Mouse (Mus musculus): ENCODE results near the gene Mfap1b. TPM values are rescaled to one million over a fixed set of nuclear protein-coding genes. Genes with fewer than 3 reads are reported as not detected.

Mfap1b gene
- polyA plus RNA-seq, 1 experiment: 47.3 TPM

- peak overlapping the region; percentile 55 for H3K4me3 ChIP-seq (ENCODE audit: insufficient read depth, low read length)
- peak overlapping the region; percentile 67 for H3K27ac ChIP-seq (ENCODE audit: insufficient read depth, low read depth, low read length)
- TF ChIP-seq CTCF (IDR thresholded peaks at IDR 0.05; ENCODE audit: low read depth, low read length) (no peak), POLR2A (IDR thresholded peaks at IDR 0.05; ENCODE audit: borderline replicate concordance, low read depth, low read length) (no peak)
- peaks cover 31% of the 10 kb centered on the region for H3K4me1 ChIP-seq (ENCODE audit: control insufficient read depth, insufficient read depth, low read length)
Measured at GRCm38 (mm10) chr2:121448136-121448535, 25.7 kb downstream of the Mfap1b start.

- TF ChIP-seq POLR2A (IDR thresholded peaks at IDR 0.05; ENCODE audit: borderline replicate concordance, low read depth, low read length) (no peak), CTCF (IDR thresholded peaks at IDR 0.05; ENCODE audit: low read depth, low read length) (no peak)
- no peak overlapping the region for H3K4me3 ChIP-seq (ENCODE audit: insufficient read depth, low read length)
- peaks cover 29% of the 10 kb centered on the region for H3K4me1 ChIP-seq (ENCODE audit: control insufficient read depth, insufficient read depth, low read length)
- no peak overlapping the region for H3K27ac ChIP-seq (ENCODE audit: insufficient read depth, low read depth, low read length)
Measured at GRCm38 (mm10) chr2:121447006-121447405, 26.9 kb downstream of the Mfap1b start.

- H3K27ac ChIP-seq (ENCODE audit: insufficient read depth, low read depth, low read length): no peak overlapping the region
- TF ChIP-seq CTCF (IDR thresholded peaks at IDR 0.05; ENCODE audit: low read depth, low read length) (no peak), POLR2A (IDR thresholded peaks at IDR 0.05; ENCODE audit: borderline replicate concordance, low read depth, low read length) (no peak)
- peaks cover 27% of the 10 kb centered on the region for H3K4me1 ChIP-seq (ENCODE audit: control insufficient read depth, insufficient read depth, low read length)
- H3K4me3 ChIP-seq (ENCODE audit: insufficient read depth, low read length): no peak overlapping the region
Measured at GRCm38 (mm10) chr2:121446506-121446905, 27.4 kb downstream of the Mfap1b start.

GRCm38 (mm10) chr2:121445117-121445516 lies 28.8 kb downstream of the Mfap1b start:
- Histone ChIP-seq H3K4me1 (ENCODE audit: control insufficient read depth, insufficient read depth, low read length) (peaks cover 22% of the 10 kb centered on the region), H3K4me3 (ENCODE audit: insufficient read depth, low read length) (no peak overlapping the region), H3K27ac (ENCODE audit: insufficient read depth, low read depth, low read length) (no peak overlapping the region)
- no peak for TF ChIP-seq POLR2A (IDR thresholded peaks at IDR 0.05; ENCODE audit: borderline replicate concordance, low read depth, low read length)
- no peak for TF ChIP-seq CTCF (IDR thresholded peaks at IDR 0.05; ENCODE audit: low read depth, low read length)

- Histone ChIP-seq H3K27ac (ENCODE audit: insufficient read depth, low read depth, low read length) (no peak within 1 kb of the TSS), H3K4me1 (ENCODE audit: control insufficient read depth, insufficient read depth, low read length) (peaks cover 22% of the 10 kb centered on the region), H3K4me3 (ENCODE audit: insufficient read depth, low read length) (no peak within 1 kb of the TSS)
- TF ChIP-seq CTCF (IDR thresholded peaks at IDR 0.05; ENCODE audit: low read depth, low read length): no peak
- TF ChIP-seq POLR2A (IDR thresholded peaks at IDR 0.05; ENCODE audit: borderline replicate concordance, low read depth, low read length): no peak
Measured at GRCm38 (mm10) chr2:121444178-121444577, 29.7 kb downstream of the Mfap1b start, which contains the start of gene Ell3. Gene Ell3 (minus strand): TSS chr2:121444278.

GRCm38 (mm10) chr2:121443068-121443349 lies 30.9 kb downstream of the Mfap1b start:
- Histone ChIP-seq H3K4me3 (ENCODE audit: insufficient read depth, low read length) (peak overlapping the region; percentile 43), H3K4me1 (ENCODE audit: control insufficient read depth, insufficient read depth, low read length) (peaks cover 22% of the 10 kb centered on the region)

GRCm38 (mm10) chr2:121442259-121443067 lies 31.4 kb downstream of the Mfap1b start:
- Histone ChIP-seq H3K4me1 (ENCODE audit: control insufficient read depth, insufficient read depth, low read length) (peaks cover 17% of the 10 kb centered on the region), H3K27ac (ENCODE audit: insufficient read depth, low read depth, low read length) (no peak overlapping the region), H3K4me3 (ENCODE audit: insufficient read depth, low read length) (peak overlapping the region; percentile 43)
- TF ChIP-seq CTCF (IDR thresholded peaks at IDR 0.05; ENCODE audit: low read depth, low read length) (no peak), POLR2A (IDR thresholded peaks at IDR 0.05; ENCODE audit: borderline replicate concordance, low read depth, low read length) (no peak)

More at GRCm38 (mm10) chr2:121443068-121443349, 30.9 kb downstream of the Mfap1b start:
- H3K27ac ChIP-seq (ENCODE audit: insufficient read depth, low read depth, low read length): no peak overlapping the region
- TF ChIP-seq CTCF (IDR thresholded peaks at IDR 0.05; ENCODE audit: low read depth, low read length): no peak

- H3K4me3 ChIP-seq (ENCODE audit: insufficient read depth, low read length): peak overlapping the region; percentile 43; the same call in 1 of the 2 replicates
- H3K4me1 ChIP-seq (ENCODE audit: control insufficient read depth, insufficient read depth, low read length): peaks cover 15% of the 10 kb centered on the region
- H3K27ac ChIP-seq (ENCODE audit: insufficient read depth, low read depth, low read length): no peak overlapping the region
- TF ChIP-seq CTCF (IDR thresholded peaks at IDR 0.05; ENCODE audit: low read depth, low read length) (no peak), POLR2A (IDR thresholded peaks at IDR 0.05; ENCODE audit: borderline replicate concordance, low read depth, low read length) (no peak)
Measured at GRCm38 (mm10) chr2:121441800-121442199, 32.1 kb downstream of the Mfap1b start.

GRCm38 (mm10) chr2:121440834-121441605 lies 32.8 kb downstream of the Mfap1b start:
- no peak overlapping the region for H3K27ac ChIP-seq (ENCODE audit: insufficient read depth, low read depth, low read length)
- no peak overlapping the region for H3K4me3 ChIP-seq (ENCODE audit: insufficient read depth, low read length)
- H3K4me1 ChIP-seq (ENCODE audit: control insufficient read depth, insufficient read depth, low read length): peaks cover 8% of the 10 kb centered on the region
- TF ChIP-seq POLR2A (IDR thresholded peaks at IDR 0.05; ENCODE audit: borderline replicate concordance, low read depth, low read length): no peak
- no peak for TF ChIP-seq CTCF (IDR thresholded peaks at IDR 0.05; ENCODE audit: low read depth, low read length)

GRCm38 (mm10) chr2:121439746-121440145 lies 34.1 kb downstream of the Mfap1b start:
- peaks cover 8% of the 10 kb centered on the region for H3K4me1 ChIP-seq (ENCODE audit: control insufficient read depth, insufficient read depth, low read length)
- H3K4me3 ChIP-seq (ENCODE audit: insufficient read depth, low read length): no peak overlapping the region
- TF ChIP-seq CTCF (IDR thresholded peaks at IDR 0.05; ENCODE audit: low read depth, low read length): no peak
- no peak for TF ChIP-seq POLR2A (IDR thresholded peaks at IDR 0.05; ENCODE audit: borderline replicate concordance, low read depth, low read length)
- H3K27ac ChIP-seq (ENCODE audit: insufficient read depth, low read depth, low read length): no peak overlapping the region

All from bone marrow macrophage, adult 2 months (primary cell).